Mouse (Mus musculus): ENCODE measurements around the gene Myh14.

The Myh14 gene

DNA sequence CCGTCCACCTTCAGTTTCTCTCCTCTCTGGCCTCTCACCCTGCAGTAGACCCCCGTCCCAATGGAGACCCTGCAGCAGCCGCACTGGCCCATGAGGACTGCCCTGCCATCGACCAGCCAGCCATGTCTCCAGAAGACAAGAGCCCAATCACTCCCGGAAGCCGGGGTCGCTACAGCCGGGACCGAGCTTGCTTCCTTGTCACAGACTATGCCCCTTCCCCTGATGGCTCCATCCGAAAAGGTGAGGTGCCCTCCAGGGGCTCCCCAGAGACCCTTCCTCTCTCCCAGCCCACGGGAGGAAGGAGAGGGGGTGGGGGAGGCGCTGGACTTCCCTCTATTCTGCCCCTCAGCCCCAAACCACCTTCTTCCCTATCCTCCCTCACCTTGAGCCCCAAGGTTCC, 72.3 kb downstream of the Myh14 start:
- no peak for DNase-seq (ENCODE audit: low spot score)

- no peak for DNase-seq (ENCODE audit: low spot score)
These were observed 73.0 kb downstream of the Myh14 start for GRCm38 (mm10) chr7:44597666-44598065.

DNA sequence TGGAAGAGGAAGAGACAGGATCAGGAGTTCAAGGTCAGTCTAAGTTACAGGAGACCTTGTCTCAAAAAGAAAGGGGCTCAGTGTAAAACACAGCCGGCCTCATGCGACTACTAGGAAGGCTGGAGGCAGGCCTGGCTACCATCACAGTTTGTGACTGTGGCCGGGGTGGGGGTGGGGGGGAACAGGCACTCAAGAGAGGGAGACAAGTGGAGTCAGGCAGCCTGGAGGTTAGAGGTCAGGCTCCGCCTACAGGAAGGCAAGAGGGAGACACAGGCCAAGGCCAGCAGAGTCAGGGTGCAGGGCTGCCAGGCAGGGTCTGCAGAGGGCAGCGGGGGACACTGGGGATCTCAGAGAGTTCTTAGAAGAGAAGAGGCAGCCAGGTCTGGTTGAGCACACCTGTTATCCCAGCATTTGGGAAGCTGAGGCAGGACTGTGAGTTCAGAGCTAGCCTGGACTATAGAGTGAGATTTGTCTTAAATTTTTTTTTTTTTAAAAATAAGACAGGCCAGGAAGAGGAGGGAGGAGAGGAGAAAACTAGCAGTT, 73.6 kb downstream of the Myh14 start:
- no peak for DNase-seq (ENCODE audit: low spot score)

DNA sequence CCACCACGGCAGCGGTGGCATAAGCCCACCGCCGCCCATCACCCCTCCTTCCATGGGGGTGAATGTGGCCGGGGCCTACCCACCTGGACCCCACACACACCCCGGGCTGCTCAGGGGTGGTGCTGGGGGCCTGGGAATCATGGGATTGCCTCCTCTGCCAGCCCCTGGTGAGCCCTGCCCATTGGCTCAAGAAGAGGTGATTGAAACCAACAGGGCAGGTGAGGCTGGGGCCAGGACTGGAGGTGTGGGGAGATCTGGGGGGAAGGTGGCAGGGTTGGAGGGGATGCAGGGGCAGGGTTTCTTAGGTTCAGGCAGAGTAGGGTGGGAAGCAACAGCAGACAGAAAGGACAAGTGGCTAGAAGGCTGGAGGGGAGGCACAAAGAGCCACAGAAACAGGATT, 74.6 kb downstream of the Myh14 start:
- no peak for DNase-seq (ENCODE audit: low spot score)

DNA sequence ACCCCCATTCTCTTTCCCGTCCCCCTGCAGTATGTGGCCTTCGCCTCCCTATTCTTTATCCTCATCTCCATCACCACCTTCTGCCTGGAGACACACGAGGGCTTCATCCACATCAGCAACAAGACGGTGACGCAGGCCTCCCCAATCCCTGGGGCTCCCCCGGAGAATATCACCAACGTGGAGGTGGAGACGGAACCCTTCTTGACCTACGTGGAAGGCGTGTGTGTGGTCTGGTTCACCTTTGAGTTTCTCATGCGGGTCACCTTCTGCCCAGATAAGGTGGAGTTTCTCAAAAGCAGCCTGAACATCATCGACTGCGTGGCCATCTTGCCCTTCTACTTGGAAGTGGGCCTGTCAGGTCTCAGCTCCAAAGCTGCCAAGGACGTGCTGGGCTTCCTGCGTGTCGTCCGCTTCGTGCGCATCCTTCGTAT, 75.5 kb downstream of the Myh14 start:
- no peak for DNase-seq (ENCODE audit: low spot score)

- peak; percentile 32 for DNase-seq (ENCODE audit: low spot score)
These were observed 76.4 kb downstream of the Myh14 start for GRCm38 (mm10) chr7:44594291-44594690.

DNA sequence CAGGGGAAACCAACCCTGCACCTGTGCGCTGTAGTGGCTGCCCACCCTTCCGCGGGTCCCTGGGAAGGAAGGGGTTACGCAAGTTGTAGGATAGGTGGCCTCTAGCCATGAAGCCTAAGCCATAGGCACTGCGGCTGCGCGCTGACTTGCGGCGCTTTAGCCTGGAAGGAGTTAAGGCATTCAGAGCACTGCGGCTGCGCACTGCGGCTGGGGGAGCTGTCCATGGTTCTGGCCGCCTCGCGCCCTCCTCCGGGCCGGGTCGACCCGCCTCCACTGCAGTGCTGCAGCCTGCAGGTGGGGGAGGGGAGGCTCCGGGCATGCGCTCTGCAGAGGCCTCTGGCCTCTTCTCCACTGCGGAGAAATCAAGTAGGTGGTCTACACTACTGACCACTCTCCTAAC, 76.9 kb downstream of the Myh14 start:
- peak; percentile 76 for DNase-seq (ENCODE audit: low spot score)

- no peak for DNase-seq (ENCODE audit: low spot score)
These were observed 77.6 kb downstream of the Myh14 start for GRCm38 (mm10) chr7:44593051-44593450.

- DNase-seq (ENCODE audit: low spot score): peak; percentile 46
These were observed 79.1 kb downstream of the Myh14 start for GRCm38 (mm10) chr7:44591348-44592116.

GRCm38 (mm10) chr7:44590402-44591347, 80.0 kb downstream of the Myh14 start, which contains the start of gene Kcnc3:
Kcnc3 (plus strand) TSS chr7:44590664.
- DNase-seq (ENCODE audit: low spot score): peak; percentile 95

DNA sequence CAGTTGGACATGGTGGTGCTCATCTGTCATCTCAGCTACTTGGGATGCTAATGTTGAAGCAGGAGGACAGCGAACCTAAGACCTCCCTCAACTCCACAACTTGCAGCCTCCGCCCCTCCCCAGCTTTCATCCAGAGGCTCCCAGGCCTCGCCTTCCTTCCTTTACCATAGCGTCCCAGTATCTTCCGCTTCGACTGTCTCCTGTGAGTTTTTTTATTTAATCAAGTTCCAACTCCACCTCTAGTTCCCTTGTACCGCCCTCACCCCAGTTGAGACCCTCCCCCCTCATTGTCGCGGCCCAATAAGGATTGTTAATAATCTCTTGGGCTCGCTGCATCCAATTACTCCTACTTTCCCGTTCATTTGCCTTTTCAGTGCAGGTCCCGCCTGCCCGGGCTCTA, 80.7 kb downstream of the Myh14 start:
- DNase-seq (ENCODE audit: low spot score): peak; percentile 71

- peak; percentile 94 for DNase-seq (ENCODE audit: low spot score)
These were observed 81.5 kb downstream of the Myh14 start for GRCm38 (mm10) chr7:44589149-44589548.

DNA sequence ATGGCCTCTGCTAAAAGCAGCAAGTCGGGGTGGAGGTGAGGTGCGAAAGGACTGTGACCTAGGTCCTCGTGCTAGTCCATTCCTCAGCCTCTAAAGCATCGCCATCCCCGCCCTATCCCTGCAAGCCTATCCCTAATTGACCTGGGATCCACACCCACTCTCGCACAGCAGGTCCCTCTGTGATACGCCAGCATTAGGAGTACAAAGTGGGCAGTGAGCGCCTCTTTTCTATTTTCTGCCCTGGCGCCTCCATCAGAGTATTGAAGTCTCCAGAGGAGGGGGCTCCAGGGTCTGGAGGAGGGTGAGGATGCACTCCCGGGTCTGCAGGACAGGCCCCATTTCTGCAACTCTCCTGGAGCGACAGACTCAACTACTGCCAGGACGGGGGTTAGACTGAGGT, 82.3 kb downstream of the Myh14 start:
- no peak for DNase-seq (ENCODE audit: low spot score)

GRCm38 (mm10) chr7:44587676-44588075, 83.0 kb downstream of the Myh14 start:
- no peak for DNase-seq (ENCODE audit: low spot score)

DNA sequence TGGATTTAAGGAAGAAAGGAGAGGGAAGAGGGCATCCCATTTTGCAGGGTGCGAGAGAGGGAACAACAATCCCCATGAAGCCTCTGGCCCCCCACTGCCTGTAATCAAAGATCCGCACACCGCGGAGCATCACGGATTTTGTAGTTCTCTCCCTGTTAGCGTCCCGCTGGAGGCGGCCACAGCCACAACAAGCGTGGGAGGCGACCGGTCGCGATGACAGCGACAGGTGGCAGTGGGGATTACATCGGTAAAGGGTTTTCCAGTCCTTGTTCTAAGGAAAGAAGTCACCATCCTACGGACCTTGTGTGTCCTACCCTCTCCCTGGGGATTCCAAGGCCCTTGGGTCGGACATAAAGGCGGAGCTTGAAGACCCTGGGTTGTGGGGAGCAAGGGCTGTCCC, 83.7 kb downstream of the Myh14 start:
- DNase-seq (ENCODE audit: low spot score): no peak

- no peak for DNase-seq (ENCODE audit: low spot score)
These were observed 84.1 kb downstream of the Myh14 start for GRCm38 (mm10) chr7:44586518-44586917.

DNA sequence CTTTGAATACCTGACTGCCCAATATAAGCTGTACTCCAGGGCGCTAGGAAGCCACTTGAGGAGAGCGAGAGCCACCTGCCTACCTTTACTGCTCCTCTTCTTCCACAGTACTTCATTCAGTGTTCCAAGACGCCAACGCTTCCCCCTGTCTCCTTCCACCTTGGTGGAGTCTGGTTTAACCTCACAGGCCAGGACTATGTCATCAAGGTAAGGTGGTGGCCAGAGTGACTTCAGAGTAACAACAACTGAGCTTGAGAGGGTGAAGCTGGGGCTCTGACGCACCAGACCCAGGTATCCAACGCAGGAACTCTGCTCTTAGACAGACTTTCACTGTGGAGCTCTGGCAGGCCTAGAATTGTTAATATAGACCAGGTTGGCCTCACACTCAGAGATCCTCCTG, 85.0 kb downstream of the Myh14 start:
- DNase-seq (ENCODE audit: low spot score): no peak

- no peak for DNase-seq (ENCODE audit: low spot score)
These were observed 85.7 kb downstream of the Myh14 start for GRCm38 (mm10) chr7:44584921-44585320.

GRCm38 (mm10) chr7:44584265-44584804, 86.3 kb downstream of the Myh14 start:
- no peak for DNase-seq (ENCODE audit: low spot score)

DNA sequence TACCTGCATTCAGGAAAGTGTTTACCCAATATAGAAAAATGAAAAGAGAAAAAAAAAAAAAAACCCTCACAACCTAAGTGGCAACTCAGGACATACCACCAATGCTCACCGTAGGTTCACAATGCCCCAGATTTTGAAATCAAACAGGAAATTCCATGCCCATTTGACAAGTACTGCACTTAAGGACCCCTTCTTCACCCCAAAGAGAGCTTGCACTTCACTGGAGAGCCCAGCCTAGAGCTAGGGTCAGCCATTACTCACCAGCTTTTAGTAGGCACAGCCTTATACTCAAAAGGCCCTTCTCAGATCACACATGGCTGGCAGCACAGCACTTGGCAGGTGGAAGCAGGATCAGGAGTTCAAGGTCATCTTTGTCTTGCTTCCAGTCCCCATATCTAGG, 87.5 kb downstream of the Myh14 start:
- no peak for DNase-seq (ENCODE audit: low spot score)

- DNase-seq (ENCODE audit: low spot score): no peak
These were observed 87.9 kb downstream of the Myh14 start for GRCm38 (mm10) chr7:44582709-44583108.

DNA sequence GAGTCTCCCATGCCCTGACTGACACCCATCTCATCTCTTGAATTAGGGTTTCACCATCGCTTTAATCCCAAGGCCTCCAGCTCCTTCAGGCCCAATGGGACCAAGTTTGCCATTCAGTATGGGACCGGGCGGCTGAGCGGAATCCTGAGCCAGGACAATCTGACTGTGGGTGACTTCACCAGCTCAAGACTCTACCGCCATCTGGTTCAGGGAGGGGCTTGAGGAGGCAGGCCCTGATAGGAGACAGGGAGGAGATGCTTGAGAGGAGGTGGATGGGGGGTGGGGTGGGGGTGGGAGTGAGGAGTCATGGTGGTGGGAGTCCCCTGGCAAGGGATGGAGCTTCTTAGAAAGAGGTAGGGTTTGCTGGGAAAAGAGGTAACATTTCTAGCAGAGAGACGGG, 89.0 kb downstream of the Myh14 start:
- no peak for DNase-seq (ENCODE audit: low spot score)
